Comparison of ENCODE assay signal across 22 mouse cellular contexts in genomic region chr9:37244600-37244999, GRCm38 (mm10). TPM values are rescaled to one million over a fixed set of nuclear protein-coding genes. Genes with fewer than 3 reads are reported as not detected.
DNase-seq lines count a peak whose midpoint lies in the region; ATAC-seq and TF ChIP-seq lines count a peak whose summit lies in the region.
"Had no signal": no experiment of that assay in that cellular context is flagged by ENCODE, and none has a peak within 500 bp of the region (broad histone marks: within the 10 kb centered on the region; RNA-seq: fewer than 3 reads in every experiment).

No protein-coding gene starts in this region.

- H3K9ac ChIP-seq in MEL (ENCODE audit: control insufficient read depth, low read depth, low read length, poor library complexity, severe bottlenecking), result no peak overlapping the region
- H3K9ac ChIP-seq in intestine, postnatal 0 days (ENCODE audit: low read depth, low read length), result no peak overlapping the region
- no peak overlapping the region for H3K9ac ChIP-seq in forebrain, embryonic 14.5 days (ENCODE audit: low read length)
- H3K9ac ChIP-seq: embryonic facial prominence, embryonic 15.5 days; forebrain, embryonic 15.5 days; hindbrain, embryonic 12.5 days had no signal

- WGBS in thymus, adult 2 months, result 36% methylated on average over 1 of the region's 1 CpGs
- 10% methylated on average over 1 of the region's 1 CpGs for WGBS in intestine, postnatal 0 days
- WGBS in forebrain, embryonic 14.5 days, result 79% methylated on average over 1 of the region's 1 CpGs

- TF ChIP-seq POLR2A in thymus, adult 2 months (IDR thresholded peaks at IDR 0.05; ENCODE audit: control insufficient read depth, extremely low read depth, insufficient read depth, low read length, poor library complexity), result no peak
- no peak for TF ChIP-seq POLR2A in MEL (IDR thresholded peaks at IDR 0.05; ENCODE audit: control insufficient read depth in 1 of 2, insufficient read depth in 1 of 2, low read depth in 1 of 2, low read length in 2 of 2, poor library complexity in 1 of 2)

- TF ChIP-seq RAD21 in MEL (IDR thresholded peaks at IDR 0.05; ENCODE audit: low read depth, low read length), result no peak

- no peaks in the 10 kb centered on the region for H3K9me3 ChIP-seq in MEL (replicated peaks; ENCODE audit: insufficient read depth, low read length)
- no peaks in the 10 kb centered on the region for H3K9me3 ChIP-seq in intestine, postnatal 0 days (ENCODE audit: control insufficient read depth)
- H3K9me3 ChIP-seq in forebrain, embryonic 14.5 days (replicated peaks; ENCODE audit: control insufficient read depth, low read length), result no peaks in the 10 kb centered on the region
- H3K9me3 ChIP-seq: embryonic facial prominence, embryonic 15.5 days; forebrain, embryonic 10.5 days; forebrain, embryonic 15.5 days; heart, embryonic 10.5 days; hindbrain, embryonic 12.5 days had no signal

- H3K4me3 ChIP-seq in thymus, adult 2 months (ENCODE audit: control insufficient read depth, insufficient read depth, low read length), result no peak overlapping the region
- H3K4me3 ChIP-seq in MEL (ENCODE audit: control insufficient read depth in 1 of 2, insufficient read depth in 1 of 2, low read depth in 2 of 2, low read length in 2 of 2), result peak overlapping the region in 1 of 2 experiments; percentile 30; a peak in 2 of 4 replicates
- H3K4me3 ChIP-seq in intestine, postnatal 0 days (ENCODE audit: low read depth, low read length), result no peak overlapping the region
- H3K4me3 ChIP-seq in forebrain, embryonic 14.5 days (ENCODE audit: low read depth, low read length), result no peak overlapping the region
- H3K4me3 ChIP-seq: embryonic facial prominence, embryonic 15.5 days; erythroblast, embryonic 14.5 days; forebrain, embryonic 10.5 days; forebrain, embryonic 15.5 days; heart, embryonic 10.5 days; hindbrain, embryonic 12.5 days had no signal

- H3K4me2 ChIP-seq in intestine, postnatal 0 days (replicated peaks; ENCODE audit: low read depth), result no peak overlapping the region
- H3K4me2 ChIP-seq in forebrain, embryonic 14.5 days (ENCODE audit: low read length), result no peak overlapping the region
- H3K4me2 ChIP-seq: embryonic facial prominence, embryonic 15.5 days; forebrain, embryonic 15.5 days; hindbrain, embryonic 12.5 days had no signal

- H3K4me1 ChIP-seq in thymus, adult 2 months (replicated peaks; ENCODE audit: control insufficient read depth, insufficient read depth, low read length), result peaks cover 64% of the 10 kb centered on the region
- H3K4me1 ChIP-seq in MEL (ENCODE audit: control insufficient read depth in 1 of 2, insufficient read depth in 2 of 2, low read length in 2 of 2), result peaks cover 18 to 43% of the 10 kb centered on the region in 2 experiments
- peaks cover 8% of the 10 kb centered on the region; the same call in 1 of the 2 replicates for H3K4me1 ChIP-seq in intestine, postnatal 0 days (replicated peaks; ENCODE audit: control insufficient read depth, insufficient read depth, low read length)
- peaks cover 8% of the 10 kb centered on the region for H3K4me1 ChIP-seq in forebrain, embryonic 14.5 days (ENCODE audit: control insufficient read depth, insufficient read depth, low read length)
- H3K4me1 ChIP-seq: hindbrain, embryonic 12.5 days had no signal

- no peaks in the 10 kb centered on the region; the same call in 1 of the 2 replicates for H3K36me3 ChIP-seq in thymus, adult 2 months (ENCODE audit: control insufficient read depth, insufficient read depth, low read length)
- H3K36me3 ChIP-seq in MEL (ENCODE audit: control insufficient read depth in 1 of 2, insufficient read depth in 2 of 2, low read length in 2 of 2), result peaks cover 0 to 22% of the 10 kb centered on the region in 2 experiments; a peak in 2 of 4 replicates
- no peaks in the 10 kb centered on the region for H3K36me3 ChIP-seq in intestine, postnatal 0 days (ENCODE audit: control insufficient read depth, insufficient read depth)
- no peaks in the 10 kb centered on the region for H3K36me3 ChIP-seq in forebrain, embryonic 14.5 days (ENCODE audit: control insufficient read depth, insufficient read depth, low read length)
- H3K36me3 ChIP-seq: embryonic facial prominence, embryonic 15.5 days; forebrain, embryonic 10.5 days; forebrain, embryonic 15.5 days; heart, embryonic 10.5 days; hindbrain, embryonic 12.5 days had no signal

- no peak for TF ChIP-seq EP300 in MEL (IDR thresholded peaks at IDR 0.05; ENCODE audit: low read depth in 1 of 2, low read length in 2 of 2)

- no peak for TF ChIP-seq CTCF in thymus, adult 2 months (IDR thresholded peaks at IDR 0.05; ENCODE audit: borderline replicate concordance, control insufficient read depth, extremely low read depth, insufficient read depth, low read length, poor library complexity)
- no peak for TF ChIP-seq CTCF in MEL (IDR thresholded peaks at IDR 0.05 in 2 of 3, conservative IDR thresholded peaks at IDR 0.05 in 1 of 3; ENCODE audit: control insufficient read depth in 1 of 3, insufficient read depth in 1 of 3, low read depth in 2 of 3, low read length in 3 of 3, poor library complexity in 1 of 3, severe bottlenecking in 1 of 3)
- TF ChIP-seq CTCF in intestine, postnatal 0 days (IDR thresholded peaks at IDR 0.05; ENCODE audit: low read depth), result no peak

- no peaks in the 10 kb centered on the region for H3K27me3 ChIP-seq in thymus, adult 2 months (ENCODE audit: control insufficient read depth, insufficient read depth, low read length)
- no peaks in the 10 kb centered on the region for H3K27me3 ChIP-seq in MEL (ENCODE audit: control insufficient read depth in 1 of 2, insufficient read depth in 2 of 2, low read length in 2 of 2)
- no peaks in the 10 kb centered on the region for H3K27me3 ChIP-seq in intestine, postnatal 0 days (replicated peaks; ENCODE audit: control insufficient read depth, insufficient read depth, low read length)
- H3K27me3 ChIP-seq in forebrain, embryonic 14.5 days (replicated peaks; ENCODE audit: control insufficient read depth, insufficient read depth, low read length), result no peaks in the 10 kb centered on the region
- H3K27me3 ChIP-seq: embryonic facial prominence, embryonic 15.5 days; forebrain, embryonic 15.5 days; hindbrain, embryonic 12.5 days had no signal

- ATAC-seq in intestine, postnatal 0 days, result no peak
- ATAC-seq in forebrain, embryonic 14.5 days, result no peak
- ATAC-seq: forebrain, embryonic 15.5 days had no signal

- DNase-seq in thymus, adult 2 months, result no peak
- DNase-seq in thymus, postnatal 25 days, result no peak
- peak; percentile 36 for DNase-seq in CD4-positive, CD25-positive, alpha-beta regulatory T cell, adult 2 months (ENCODE audit: low read depth, low spot score)
- DNase-seq in MEL (ENCODE audit: low read depth, low spot score), result peak; percentile 55
- DNase-seq in forebrain, embryonic 14.5 days (ENCODE audit: low spot score), result no peak
- no peak for DNase-seq in B cell, adult 2 months
- DNase-seq: adrenal gland, postnatal 10 days; cerebellum, adult 11 months; cerebellum, adult 8-10 months; cerebellum, postnatal 14 days; embryo, embryonic 11 days; gastrocnemius, postnatal 25 days; heart, postnatal 10 days; heart, postnatal 4 days; kidney, adult 2 months had no signal

- peak overlapping the region; percentile 40 for H3K27ac ChIP-seq in thymus, adult 2 months (ENCODE audit: control insufficient read depth, insufficient read depth, low read length)
- no peak overlapping the region; the same call in 1 of the 2 replicates for H3K27ac ChIP-seq in MEL (ENCODE audit: control insufficient read depth, low read depth, low read length)
- H3K27ac ChIP-seq in intestine, postnatal 0 days (ENCODE audit: low read depth, low read length), result peak overlapping the region; percentile 87; the same call in 1 of the 2 replicates
- H3K27ac ChIP-seq in forebrain, embryonic 14.5 days (ENCODE audit: low read depth, low read length), result no peak overlapping the region
- H3K27ac ChIP-seq: embryonic facial prominence, embryonic 15.5 days; forebrain, embryonic 10.5 days; forebrain, embryonic 15.5 days; heart, embryonic 10.5 days; hindbrain, embryonic 12.5 days had no signal

- H3K79me2 ChIP-seq in MEL (ENCODE audit: control insufficient read depth, insufficient read depth, low read length, poor library complexity), result no peaks in the 10 kb centered on the region

TF ChIP-seq in MEL, 35 proteins besides CTCF, POLR2A, EP300 and RAD21 (continues in another document):
- TF ChIP-seq GABPA (IDR thresholded peaks at IDR 0.05; ENCODE audit: low read depth, low read length), result no peak
- no peak for TF ChIP-seq MAX (IDR thresholded peaks at IDR 0.05; ENCODE audit: low read length)
- no peak for TF ChIP-seq JUND (IDR thresholded peaks at IDR 0.05; ENCODE audit: low read depth, low read length)
- TF ChIP-seq SIN3A (IDR thresholded peaks at IDR 0.05; ENCODE audit: low read length), result no peak
- TF ChIP-seq NELFE (IDR thresholded peaks at IDR 0.05; ENCODE audit: low read depth, low read length), result no peak
- no peak for TF ChIP-seq BHLHE40 (IDR thresholded peaks at IDR 0.05; ENCODE audit: borderline replicate concordance, low read depth, low read length)
- TF ChIP-seq CHD2 (IDR thresholded peaks at IDR 0.05; ENCODE audit: low read length), result no peak
- no peak for TF ChIP-seq TBP (IDR thresholded peaks at IDR 0.05; ENCODE audit: low read depth, low read length)
- no peak for TF ChIP-seq USF2 (IDR thresholded peaks at IDR 0.05; ENCODE audit: borderline replicate concordance in 1 of 2, insufficient read depth in 1 of 2, low read depth in 1 of 2, low read length in 2 of 2)
- no peak for TF ChIP-seq ZMIZ1 (IDR thresholded peaks at IDR 0.05; ENCODE audit: low read depth, low read length)
- TF ChIP-seq POLR2AphosphoS5 (IDR thresholded peaks at IDR 0.05; ENCODE audit: borderline replicate concordance, low read depth, low read length), result no peak
- no peak for TF ChIP-seq RCOR1 (IDR thresholded peaks at IDR 0.05; ENCODE audit: low read depth, low read length)
- TF ChIP-seq SMC3 (IDR thresholded peaks at IDR 0.05; ENCODE audit: low read depth, low read length), result no peak

RNA-seq across cellular contexts. Expression of gene Slc37a2, which starts 10.9 kb away (rescaled TPM):
- polyA plus RNA-seq in thymus, adult 2 months (2012; rRNA removed), result 38.2 and 44.1 TPM in 2 replicates
- total RNA-seq in MEL (2012; rRNA removed), result 0.75 and 1.1 TPM in 2 replicates
- 1 to 10 TPM in 1 of 2 experiments, not detected in 1; 1.4 TPM for polyA plus RNA-seq in MEL (2012; ENCODE audit: insufficient read depth in 1 of 2, insufficient read length in 2 of 2, low read depth in 1 of 2, low replicate concordance in 2 of 2, missing spikeins in 1 of 2)
- polyA plus RNA-seq in intestine, postnatal 0 days (2015; fragmentation: Nextera tagmentation; extraction: Ambion mirVana), result 20.1 and 22.8 TPM in 2 replicates
- 0.88 and 1.1 TPM in 2 replicates for polyA plus RNA-seq in forebrain, embryonic 14.5 days (2014; fragmentation: Nextera tagmentation; extraction: Ambion mirVana)
- polyA plus RNA-seq: erythroblast, embryonic 14.5 days had no signal

RNA-seq across cellular contexts. Expression of gene Tmem218, which starts 36.6 kb away (rescaled TPM):
- 2.7 and 2.9 TPM in 2 replicates for polyA plus RNA-seq in thymus, adult 2 months (2012; rRNA removed)
- total RNA-seq in MEL (2012; rRNA removed), result 2.7 and 3.4 TPM in 2 replicates
- polyA plus RNA-seq in MEL (2012; ENCODE audit: insufficient read depth in 1 of 2, insufficient read length in 2 of 2, low read depth in 1 of 2, low replicate concordance in 2 of 2, missing spikeins in 1 of 2), result 1 to 10 TPM in 1 of 2 experiments, not detected in 1; 4.7 TPM
- polyA plus RNA-seq in intestine, postnatal 0 days (2015; fragmentation: Nextera tagmentation; extraction: Ambion mirVana), result 6.1 and 7.1 TPM in 2 replicates
- polyA plus RNA-seq in forebrain, embryonic 14.5 days (2014; fragmentation: Nextera tagmentation; extraction: Ambion mirVana), result 11.0 and 13.9 TPM in 2 replicates

Comparison
In these comparisons a context has a peak if more than half of its experiments do, and no peak if none do; other contexts are left out.
1. DNase-seq: peak in CD4-positive, CD25-positive, alpha-beta regulatory T cell, adult 2 months (single experiment) and MEL (single experiment); none in thymus, adult 2 months (single experiment), thymus, postnatal 25 days (single experiment), forebrain, embryonic 14.5 days (single experiment) and B cell, adult 2 months (0 of 2).
2. H3K27ac ChIP-seq: peak in thymus, adult 2 months (single experiment) and intestine, postnatal 0 days (single experiment); none in MEL (single experiment) and forebrain, embryonic 14.5 days (single experiment).